Mouse (Mus musculus): ENCODE data around the gene Fam83e.

The Fam83e gene

GRCm38 (mm10) chr7:45702316-45702715, 18.7 kb upstream of the Fam83e start:
- peak in 1 of 2 experiments; percentile 6 for DNase-seq

GRCm38 (mm10) chr7:45702809-45703520, 18.0 kb upstream of the Fam83e start:
- peak in 1 of 2 experiments; percentile 20 for DNase-seq

GRCm38 (mm10) chr7:45703521-45704033, 17.4 kb upstream of the Fam83e start:
- peak in 1 of 2 experiments; percentile 52 for DNase-seq

DNA sequence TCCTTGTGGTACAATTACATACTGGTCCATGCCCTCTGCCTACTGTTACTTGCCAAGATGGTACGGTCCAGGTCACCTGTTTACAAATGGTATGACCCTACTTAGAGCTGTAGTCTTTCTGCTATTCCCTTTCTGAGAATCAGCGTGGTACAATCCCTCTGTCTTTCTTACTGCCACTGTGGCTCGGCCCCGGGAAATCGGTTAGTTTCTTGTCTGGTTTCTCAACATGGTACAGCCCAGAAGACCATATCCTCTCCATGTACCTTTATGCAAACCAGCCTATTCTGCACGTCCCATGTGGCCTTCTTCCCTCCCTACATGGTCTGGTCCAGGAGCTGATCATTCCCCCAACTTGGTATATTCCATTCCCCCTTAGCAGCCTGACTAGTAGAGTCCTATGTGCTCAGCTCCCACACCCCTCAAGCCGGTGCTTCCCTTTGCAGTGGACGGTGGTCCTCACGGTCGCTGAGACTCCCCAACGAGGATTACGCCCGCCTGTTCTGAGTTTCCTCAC, 16.9 kb upstream of the Fam83e start:
- DNase-seq = peak; percentile 83 to 86

DNA sequence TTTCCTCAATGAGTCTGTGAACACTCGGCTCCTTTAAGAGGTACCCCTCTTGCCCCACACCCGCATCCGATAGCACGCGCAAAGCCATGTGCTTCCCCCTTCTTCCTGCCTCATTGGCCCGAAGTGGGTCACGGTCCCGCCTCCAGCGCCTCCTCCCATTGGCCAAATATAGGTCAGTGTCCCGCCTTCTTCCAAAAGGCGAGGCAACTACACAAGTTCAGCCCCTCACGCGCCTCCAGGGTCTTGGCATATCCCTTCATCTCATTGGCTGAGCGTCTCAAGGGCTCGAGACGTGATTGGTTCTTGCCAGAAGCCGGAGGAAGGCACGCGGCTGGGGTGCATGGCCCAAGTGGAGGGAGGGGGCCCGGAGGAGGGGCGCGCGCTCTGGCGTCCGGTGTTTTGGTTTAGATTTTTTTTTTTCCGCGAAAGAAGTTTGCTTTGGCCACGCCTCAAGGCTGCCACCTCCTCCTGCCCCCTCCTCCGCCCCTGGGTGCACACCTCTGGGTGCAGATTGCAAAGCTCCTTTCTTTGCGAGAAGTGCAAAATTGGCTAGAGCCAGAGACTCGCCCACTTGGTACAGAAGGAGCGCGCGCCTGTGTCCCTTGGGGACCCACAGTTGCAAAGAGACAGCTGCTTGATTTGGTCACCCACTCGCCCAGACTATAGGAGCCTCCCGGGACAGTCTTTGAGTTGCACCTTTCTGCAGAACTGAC, 16.1 kb upstream of the Fam83e start, which contains the start of gene Dbp:
Dbp (plus strand) TSS at position 359 of the 713 bp plus-strand sequence.
- DNase-seq = peak; percentile 98 to 99

DNA sequence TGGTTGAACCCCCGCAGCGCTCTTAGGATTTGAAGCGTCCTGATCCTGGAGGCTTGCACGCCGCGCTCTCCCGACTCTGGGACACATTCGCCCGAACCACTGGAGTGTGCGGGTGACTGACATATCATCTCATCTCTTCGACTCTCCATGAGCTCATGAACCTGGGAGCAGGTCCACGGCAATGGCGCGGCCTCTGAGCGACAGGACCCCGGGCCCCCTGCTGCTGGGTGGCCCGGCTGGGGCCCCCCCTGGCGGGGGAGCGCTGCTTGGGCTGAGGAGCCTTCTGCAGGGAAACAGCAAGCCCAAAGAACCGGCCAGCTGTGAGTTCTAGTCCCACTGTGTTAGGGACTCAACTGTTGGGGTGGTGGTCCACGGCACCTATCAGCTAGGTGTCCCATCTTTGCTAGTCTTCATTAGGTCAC, 15.6 kb upstream of the Fam83e start:
- no peak for DNase-seq

GRCm38 (mm10) chr7:45705873-45706281, 15.1 kb upstream of the Fam83e start:
- DNase-seq = peak; percentile 82 to 87

GRCm38 (mm10) chr7:45706721-45707241, 14.2 kb upstream of the Fam83e start:
- DNase-seq = peak; percentile 93 to 94

DNA sequence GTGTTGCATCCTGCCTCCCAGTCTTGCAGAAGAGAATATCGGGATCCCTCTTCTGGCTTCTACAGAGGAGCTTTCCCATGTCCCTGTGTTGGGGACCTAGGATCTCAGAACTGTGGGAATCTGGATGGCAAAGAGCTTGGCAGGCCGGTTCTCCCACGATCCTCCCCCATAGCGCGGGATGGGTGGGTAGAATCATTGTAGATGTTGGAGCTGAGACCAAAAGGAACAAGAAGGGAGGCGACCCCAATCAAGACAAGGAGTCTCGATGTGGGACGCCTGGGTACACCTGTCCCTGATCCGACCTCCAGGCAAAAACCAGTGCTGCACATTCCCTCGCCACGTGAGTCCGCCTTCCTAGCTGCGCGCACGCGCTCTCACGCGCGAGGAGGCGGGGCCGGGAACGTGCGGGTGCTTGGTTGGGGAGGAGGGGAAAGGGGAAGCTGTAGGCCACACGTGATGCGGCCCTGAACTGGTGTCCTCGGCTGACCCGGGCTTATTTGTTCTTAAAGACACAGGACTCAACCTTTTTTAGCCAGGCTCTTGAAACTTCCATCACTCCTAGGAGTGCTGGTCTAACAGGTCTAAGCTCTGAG, 13.5 kb upstream of the Fam83e start:
- DNase-seq = peak; percentile 97

DNA sequence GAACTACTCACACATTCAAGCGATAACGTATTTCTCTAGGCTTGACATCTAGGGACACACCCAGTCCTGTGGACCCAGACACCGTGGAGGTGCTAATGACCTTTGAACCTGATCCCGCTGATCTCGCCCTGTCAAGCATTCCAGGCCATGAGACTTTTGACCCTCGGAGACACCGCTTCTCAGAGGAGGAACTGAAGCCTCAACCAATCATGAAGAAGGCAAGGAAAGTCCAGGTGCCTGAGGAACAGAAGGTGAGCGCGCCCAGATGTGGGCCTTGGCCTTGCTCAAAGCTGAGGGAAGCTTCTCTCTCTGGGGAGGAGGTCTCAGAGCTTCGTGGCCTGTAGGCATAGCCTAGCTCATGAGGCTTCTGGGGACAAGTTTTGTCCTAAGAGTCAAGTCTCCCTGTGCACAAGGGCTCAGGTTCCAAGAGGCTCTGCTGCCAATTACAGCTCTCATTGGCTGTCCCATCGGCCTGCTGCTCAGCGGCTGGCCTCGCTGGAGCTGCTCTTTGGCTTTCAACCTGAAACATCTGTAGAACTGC, 12.7 kb upstream of the Fam83e start:
- DNase-seq = peak; percentile 26 to 46

DNA sequence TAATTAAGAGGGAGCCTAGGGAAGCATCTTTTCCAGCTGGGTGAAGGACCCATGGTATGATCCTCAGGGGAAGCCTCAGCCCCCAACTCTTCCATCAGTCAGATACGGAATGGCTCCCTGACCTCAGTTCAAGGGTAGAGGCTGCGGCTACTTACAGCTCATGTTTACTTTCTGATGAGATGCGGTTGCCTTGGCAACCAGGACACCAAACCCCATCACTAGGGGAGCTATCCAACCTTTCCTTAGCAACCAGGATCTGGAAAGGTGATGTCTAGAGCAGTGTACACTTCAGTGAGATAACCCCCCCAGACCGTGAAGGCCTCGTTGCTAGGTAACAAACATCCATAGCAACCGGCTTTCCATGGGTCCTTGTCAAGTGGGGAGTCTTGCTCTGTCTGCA, 12.0 kb upstream of the Fam83e start:
- DNase-seq = peak; percentile 42 to 56

DNA sequence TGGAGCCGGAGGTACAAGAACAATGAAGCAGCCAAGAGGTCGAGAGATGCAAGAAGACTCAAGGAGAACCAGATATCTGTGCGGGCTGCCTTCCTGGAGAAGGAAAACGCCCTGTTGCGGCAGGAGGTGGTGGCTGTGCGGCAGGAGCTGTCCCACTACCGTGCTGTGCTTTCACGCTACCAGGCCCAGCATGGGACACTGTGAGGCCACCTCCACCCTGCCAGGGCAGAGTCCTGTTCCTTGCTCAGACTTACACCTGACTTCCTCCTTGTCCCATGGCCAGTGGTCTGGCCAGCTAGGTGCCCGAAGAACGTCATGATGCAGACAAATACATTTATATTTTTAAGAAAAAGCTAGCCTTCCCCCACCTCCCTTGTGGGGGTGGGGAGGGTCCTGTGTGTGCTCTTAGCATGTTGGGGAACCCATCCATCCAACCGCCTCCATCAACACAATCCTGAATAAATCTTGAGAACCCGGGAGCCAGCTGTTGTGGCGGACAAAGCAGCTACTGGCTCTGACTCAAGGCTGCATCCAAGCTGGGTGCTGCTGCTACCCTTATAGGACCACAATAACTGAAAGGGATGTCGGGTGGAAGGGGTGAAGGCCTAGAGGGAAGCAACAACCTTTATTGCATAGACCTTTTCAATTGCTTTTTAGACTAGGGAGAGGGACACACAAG, 11.2 kb upstream of the Fam83e start:
- DNase-seq = peak in 1 of 2 experiments; percentile 42

DNA sequence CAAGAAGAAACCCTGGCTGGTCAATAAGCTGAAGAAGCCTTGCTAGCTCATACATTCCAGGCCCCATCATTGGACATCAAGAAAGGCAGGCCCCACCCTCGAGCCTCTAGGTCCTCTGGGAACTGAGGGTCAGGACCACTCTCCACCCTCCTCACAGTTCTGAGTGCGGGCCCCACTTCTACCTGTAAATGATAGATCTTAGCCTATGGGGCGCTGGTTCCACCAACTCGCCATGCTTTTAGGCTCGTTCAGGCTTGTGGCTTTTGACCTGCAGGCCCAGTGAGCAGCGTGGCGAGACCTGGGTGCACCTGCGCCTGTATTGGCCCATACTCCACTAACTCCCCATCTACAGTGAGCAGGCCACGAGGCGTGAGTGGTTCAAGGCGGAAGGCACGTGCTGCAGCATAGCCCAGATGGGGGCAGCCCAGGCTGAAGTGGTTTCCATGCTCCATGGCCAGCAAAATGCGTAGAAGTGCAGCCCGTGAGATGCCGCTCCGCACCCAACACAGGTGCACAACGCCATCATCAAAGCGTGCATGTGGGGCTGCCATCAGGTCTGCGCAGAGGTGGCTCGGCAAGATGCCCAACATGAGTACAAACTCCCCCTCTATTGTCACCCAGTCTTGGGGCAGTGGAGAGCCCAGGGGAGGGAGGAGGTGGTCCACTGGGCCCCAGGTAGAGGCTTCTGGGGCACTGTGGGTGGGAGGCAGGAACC, 10.4 kb upstream of the Fam83e start:
- peak in 1 of 2 experiments; percentile 31 for DNase-seq

DNA sequence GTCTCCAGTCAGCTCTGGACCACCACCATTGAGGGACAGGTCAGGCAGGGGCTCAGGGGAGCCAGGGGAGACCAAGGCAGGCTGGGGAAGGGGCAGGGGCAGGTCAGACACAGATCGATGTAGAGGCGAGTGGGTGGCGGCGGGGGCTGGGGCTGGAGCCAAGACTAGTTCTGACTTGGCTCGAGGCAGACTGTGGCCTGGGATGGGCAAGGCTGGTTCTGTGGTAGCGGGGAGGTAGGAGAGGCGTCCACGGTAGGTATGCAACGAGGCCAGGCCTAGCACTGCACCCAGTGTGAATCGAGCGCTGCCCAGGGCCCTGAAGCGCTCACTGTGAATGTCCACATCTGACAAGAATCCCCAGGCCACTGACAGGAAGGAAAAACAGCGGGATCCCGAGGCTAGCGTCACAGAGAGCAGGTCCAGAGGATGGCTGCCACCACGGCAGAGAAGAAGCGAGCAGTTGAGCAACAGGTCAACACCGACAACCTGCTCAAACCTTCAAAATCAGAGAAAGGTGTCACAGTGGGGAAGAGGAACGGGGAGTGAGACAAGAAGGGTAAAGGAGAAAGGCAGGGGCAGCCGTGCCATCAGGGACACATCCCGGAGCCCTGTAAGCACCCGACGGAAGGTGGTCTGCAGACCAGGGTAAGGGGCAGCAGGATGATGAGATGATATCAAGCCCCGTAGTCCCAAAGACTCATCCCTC, 9.5 kb upstream of the Fam83e start:
- peak; percentile 38 to 39 for DNase-seq

DNA sequence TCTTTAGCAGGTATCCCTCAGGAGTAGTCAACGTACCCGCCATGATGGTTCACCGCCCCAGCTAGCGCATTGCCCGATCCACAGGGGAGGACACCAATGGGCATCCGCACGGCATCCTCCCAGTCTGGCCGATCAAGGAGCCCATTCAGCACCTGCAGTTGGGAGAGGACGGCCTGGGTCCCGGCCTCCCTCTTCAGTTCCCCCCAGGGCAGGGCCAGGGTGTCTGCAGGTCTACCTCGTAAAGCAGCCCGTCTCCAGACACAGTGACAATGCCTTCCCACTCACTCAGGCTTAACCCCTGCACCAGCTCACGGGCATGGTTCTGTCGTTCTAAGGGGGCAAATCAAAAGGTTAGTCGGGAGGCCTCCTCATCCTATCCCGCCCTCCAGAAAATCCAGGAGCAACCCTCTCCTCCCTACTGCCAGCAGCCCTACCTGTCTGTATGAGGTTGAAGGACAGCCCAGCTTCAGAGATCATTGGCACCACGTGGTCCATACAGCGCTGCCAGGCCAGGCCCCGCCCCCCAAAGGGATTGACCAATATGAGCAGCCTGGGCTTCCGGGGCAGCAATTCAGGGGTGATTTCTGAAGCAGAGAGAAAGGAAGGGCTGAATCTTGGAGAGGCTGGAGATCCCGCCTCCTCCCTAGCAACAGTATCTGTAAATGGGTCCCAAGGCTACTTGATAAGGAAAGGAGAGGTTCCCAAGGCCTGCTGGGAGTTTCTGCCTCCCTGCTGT, 8.8 kb upstream of the Fam83e start:
- peak; percentile 49 to 62 for DNase-seq

GRCm38 (mm10) chr7:45713396-45713795, 7.6 kb upstream of the Fam83e start:
- peak in 1 of 2 experiments; percentile 26 for DNase-seq

DNA sequence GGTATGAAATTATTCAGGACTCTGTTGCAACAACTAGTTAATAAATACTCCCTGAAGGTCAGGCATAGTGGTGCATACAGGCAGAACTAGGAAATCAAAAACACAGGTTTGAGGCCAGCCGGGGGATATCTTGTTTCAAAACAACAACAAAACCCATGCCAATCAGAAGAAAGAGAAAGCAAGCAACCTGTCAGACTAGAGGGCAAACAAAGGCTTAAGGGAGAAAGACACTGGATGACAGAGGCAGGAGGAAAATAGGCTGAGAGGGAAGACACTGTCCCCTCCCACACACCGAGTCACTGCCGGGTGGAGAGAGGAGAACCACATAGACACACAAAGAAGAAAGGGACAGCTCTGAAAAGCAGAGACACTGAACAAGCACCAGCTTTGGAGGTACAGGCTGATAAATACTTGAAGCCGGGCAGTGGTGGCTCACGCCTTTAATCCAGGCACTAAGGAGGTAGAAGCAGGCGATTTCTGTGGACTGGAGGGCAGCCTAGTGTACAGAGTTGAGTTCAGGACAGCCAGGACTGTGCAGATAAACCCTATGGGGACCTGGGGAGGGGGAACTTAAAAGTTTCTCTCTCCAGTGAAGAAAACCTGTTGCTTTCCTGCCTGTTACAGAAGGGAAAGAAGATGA, 7.0 kb upstream of the Fam83e start:
- DNase-seq = no peak

GRCm38 (mm10) chr7:45714630-45715089, 6.4 kb upstream of the Fam83e start:
- peak in 1 of 2 experiments; percentile 35 for DNase-seq

GRCm38 (mm10) chr7:45715090-45715708, 5.8 kb upstream of the Fam83e start, which contains the start of gene Rpl18:
Gene Rpl18 (plus strand): TSS chr7:45715457.
- DNase-seq = peak; percentile 99 to 100
